Comparison of ENCODE assay signal across 8 mouse cellular contexts in genomic region chr6:71707511-71708501, GRCm38 (mm10). TPM values are rescaled to one million over a fixed set of nuclear protein-coding genes. Genes with fewer than 3 reads are reported as not detected.
A peak's percentile ranks its signal among the peaks of the same experiment; 100 is the strongest.
DNase-seq lines count a peak whose midpoint lies in the region; ATAC-seq and TF ChIP-seq lines count a peak whose summit lies in the region.

TSS of gene Reep1 (plus strand) at chr6:71707561.

- peak; percentile 93 for ATAC-seq in midbrain, embryonic 13.5 days

- no peaks in the 10 kb centered on the region for H3K9me3 ChIP-seq in limb, embryonic 10.5 days (replicated peaks)
- H3K9me3 ChIP-seq in midbrain, embryonic 13.5 days = no peaks in the 10 kb centered on the region

- no peaks in the 10 kb centered on the region for H3K36me3 ChIP-seq in limb, embryonic 10.5 days
- peaks cover 5% of the 10 kb centered on the region; the same call in 1 of the 2 replicates for H3K36me3 ChIP-seq in midbrain, embryonic 13.5 days

- peaks cover 5% of the 10 kb centered on the region for H3K4me1 ChIP-seq in cortical plate, adult 2 months (ENCODE audit: control insufficient read depth, insufficient read depth, low read length)
- H3K4me1 ChIP-seq in limb, embryonic 10.5 days = peaks cover 14% of the 10 kb centered on the region
- peaks cover 31% of the 10 kb centered on the region for H3K4me1 ChIP-seq in midbrain, embryonic 13.5 days (replicated peaks)

- peaks cover 55% of the 10 kb centered on the region for H3K27me3 ChIP-seq in limb, embryonic 10.5 days (ENCODE audit: low read depth, poor library complexity, severe bottlenecking)
- H3K27me3 ChIP-seq in midbrain, embryonic 13.5 days = no peaks in the 10 kb centered on the region

- peak within 1 kb of the TSS; percentile 78 for H3K4me2 ChIP-seq in midbrain, embryonic 13.5 days (replicated peaks)

- no peak for TF ChIP-seq CTCF in cortical plate, adult 2 months (IDR thresholded peaks at IDR 0.05; ENCODE audit: extremely low read depth, insufficient read depth, low read length)

- peak; percentile 9 for DNase-seq in kidney, adult 18-20 months
- no peak for DNase-seq in kidney, adult 8-10 months
- peak; percentile 72 for DNase-seq in gastrocnemius, postnatal 14 days
- peak; percentile 6 for DNase-seq in induced T-regulatory cell, adult 2 months (ENCODE audit: low read depth)
- DNase-seq in limb, embryonic 10.5 days (ENCODE audit: low spot score) = peak; percentile 75
- DNase-seq in testis, postnatal 10 days (ENCODE audit: low spot score) = peak; percentile 81

- under 1% methylated on average over 90 of the region's 91 CpGs for WGBS in limb, embryonic 10.5 days
- under 1% methylated on average over 88 of the region's 91 CpGs for WGBS in midbrain, embryonic 13.5 days

- intact Hi-C loops in gastrocnemius, postnatal 14 days (cut with DNase I; ENCODE audit: low total_unique reads) = no loop called here

- H3K9ac ChIP-seq in midbrain, embryonic 13.5 days (replicated peaks) = peak within 1 kb of the TSS; percentile 92

- peak within 1 kb of the TSS; percentile 99 for H3K27ac ChIP-seq in cortical plate, adult 2 months (ENCODE audit: insufficient read depth, low read length)
- H3K27ac ChIP-seq in limb, embryonic 10.5 days = peak within 1 kb of the TSS; percentile 77
- peak within 1 kb of the TSS; percentile 92 for H3K27ac ChIP-seq in midbrain, embryonic 13.5 days

- TF ChIP-seq POLR2A in cortical plate, adult 2 months (IDR thresholded peaks at IDR 0.05; ENCODE audit: extremely low read depth, insufficient read depth, low read length) = no peak

- H3K4me3 ChIP-seq in cortical plate, adult 2 months (ENCODE audit: insufficient read depth, low read length) = peak within 1 kb of the TSS; percentile 81
- H3K4me3 ChIP-seq in limb, embryonic 10.5 days = peak within 1 kb of the TSS; percentile 79
- H3K4me3 ChIP-seq in midbrain, embryonic 13.5 days (replicated peaks) = peak within 1 kb of the TSS; percentile 69

RNA-seq across cellular contexts. Expression of gene Reep1, which starts in this region (rescaled TPM):
- polyA plus RNA-seq in cortical plate, adult 2 months (2012; rRNA removed) = 76.3 and 79.2 TPM in 2 replicates
- 10 to 100 TPM; 84.7 to 92.8 TPM for total RNA-seq in gastrocnemius, postnatal 14 days (2021)
- polyA plus RNA-seq in limb, embryonic 10.5 days (2016; fragmentation: Nextera tagmentation; extraction: Ambion mirVana) = 7.3 and 7.8 TPM in 2 replicates
- polyA plus RNA-seq in midbrain, embryonic 13.5 days (2015; fragmentation: Nextera tagmentation; extraction: Ambion mirVana) = 197 and 202 TPM in 2 replicates

Comparison
In these comparisons a context has a peak if more than half of its experiments do, and no peak if none do; other contexts are left out.
1. DNase-seq: peak in kidney, adult 18-20 months (single experiment), gastrocnemius, postnatal 14 days (single experiment), induced T-regulatory cell, adult 2 months (single experiment), limb, embryonic 10.5 days (single experiment) and testis, postnatal 10 days (single experiment); none in kidney, adult 8-10 months (0 of 2).
2. Peak in every context shown above with its lines, with median percentiles within 50 percentile points of each other: H3K27ac ChIP-seq and H3K4me3 ChIP-seq.